Mouse (Mus musculus) limb, embryonic 12.5 days (tissue): Measurements from ENCODE around the gene Fhad1. TPM values are rescaled to one million over a fixed set of nuclear protein-coding genes. Genes with fewer than 3 reads are reported as not detected.

Source experiments
- ATAC-seq: fragments of 200-750 bp; cut with Nextera tagmentation; 2 replicates; pipeline ENCODE4 v1.8.0; 2017; ENCODE audit warnings: low read depth, moderate TSS enrichment; ENCODE audit not compliant: insufficient number of reproducible peaks, insufficient read depth, low FRiP score, low TSS enrichment
- H3K27ac ChIP-seq: fragments of 300-500 bp; sonication (generic); 2 replicates; pipeline ENCODE4 v1.5.1; 2016; ENCODE audit warnings: mild to moderate bottlenecking, moderate library complexity
- H3K27me3 ChIP-seq: fragments of 300-500 bp; sonication (generic); 2 replicates; pipeline ENCODE4 v1.6.1; 2016; ENCODE audit warnings: mild to moderate bottlenecking, moderate library complexity
- H3K36me3 ChIP-seq: fragments of 300-500 bp; sonication (generic); 2 replicates; pipeline ENCODE4 v1.6.1; 2016; ENCODE audit warnings: mild to moderate bottlenecking, moderate library complexity
- H3K4me1 ChIP-seq: fragments of 300-500 bp; sonication (generic); replicated peaks from 2 replicates; pipeline ENCODE4 v1.6.1; 2016
- H3K4me2 ChIP-seq: fragments of 300-500 bp; sonication (generic); 2 replicates; pipeline ENCODE4 v1.6.1; 2016; ENCODE audit warnings: mild to moderate bottlenecking, moderate library complexity
- H3K4me3 ChIP-seq: fragments of 300-500 bp; sonication (generic); replicated peaks from 2 replicates; pipeline ENCODE4 v1.5.1; 2016; ENCODE audit warnings: mild to moderate bottlenecking
- H3K9ac ChIP-seq: fragments of 300-500 bp; sonication (generic); replicated peaks from 2 replicates; pipeline ENCODE4 v1.6.1; 2016; ENCODE audit warnings: mild to moderate bottlenecking, moderate library complexity
- H3K9me3 ChIP-seq: fragments of 300-500 bp; sonication (generic); 2 replicates; pipeline ENCODE4 v1.6.1; 2016; ENCODE audit warnings: mild to moderate bottlenecking, moderate library complexity
- WGBS: fragments of 180-500 bp; shearing (Covaris S2); methylation state at CpG from one replicate; pipeline ENCODE4 v1.1.7; 2016; 5-methylcytosine and 5-hydroxymethylcytosine counted together
- polyA plus RNA-seq: library from polyadenylated mRNA; unstranded; fragments of >200 nt; fragmentation: Nextera tagmentation; extraction: Ambion mirVana; gene quantifications from 2 replicates; pipeline ENCODE4 v1.2.1, GENCODE M21; 2016

The Fhad1 gene
- polyA plus RNA-seq, 1 experiment from 2014 or later: 1.4 TPM

DNA sequence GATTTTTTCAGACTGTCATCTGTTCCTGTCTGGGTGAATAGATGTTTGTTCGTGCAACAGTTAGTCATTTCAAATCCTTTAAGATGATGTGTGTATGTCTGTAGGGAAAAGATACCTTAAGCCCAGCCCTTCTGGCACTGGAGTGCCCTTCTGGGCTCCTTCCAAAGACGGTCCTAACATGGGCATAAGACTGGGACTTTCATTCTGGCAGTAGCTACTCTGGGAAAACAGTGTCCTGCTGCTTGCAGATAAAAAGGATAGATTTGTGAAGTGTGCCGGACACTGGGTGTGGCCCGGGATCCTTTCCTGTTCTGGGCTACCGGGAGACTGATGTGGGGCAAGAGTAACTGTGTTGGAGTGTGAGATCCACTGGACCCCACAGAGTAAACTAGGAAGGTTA, 132.9 kb downstream of the Fhad1 start:
- Histone ChIP-seq H3K36me3 (no peaks in the 10 kb centered on the region), H3K27me3 (peaks cover 5% of the 10 kb centered on the region; the same call in 1 of the 2 replicates), H3K4me2 (no peak overlapping the region), H3K27ac (no peak overlapping the region), H3K9me3 (no peaks in the 10 kb centered on the region), H3K4me3 (no peak overlapping the region), H3K9ac (no peak overlapping the region), H3K4me1 (peaks cover 21% of the 10 kb centered on the region)
- 83% methylated on average over 5 of the region's 5 CpGs for WGBS
- ATAC-seq: no peak

DNA sequence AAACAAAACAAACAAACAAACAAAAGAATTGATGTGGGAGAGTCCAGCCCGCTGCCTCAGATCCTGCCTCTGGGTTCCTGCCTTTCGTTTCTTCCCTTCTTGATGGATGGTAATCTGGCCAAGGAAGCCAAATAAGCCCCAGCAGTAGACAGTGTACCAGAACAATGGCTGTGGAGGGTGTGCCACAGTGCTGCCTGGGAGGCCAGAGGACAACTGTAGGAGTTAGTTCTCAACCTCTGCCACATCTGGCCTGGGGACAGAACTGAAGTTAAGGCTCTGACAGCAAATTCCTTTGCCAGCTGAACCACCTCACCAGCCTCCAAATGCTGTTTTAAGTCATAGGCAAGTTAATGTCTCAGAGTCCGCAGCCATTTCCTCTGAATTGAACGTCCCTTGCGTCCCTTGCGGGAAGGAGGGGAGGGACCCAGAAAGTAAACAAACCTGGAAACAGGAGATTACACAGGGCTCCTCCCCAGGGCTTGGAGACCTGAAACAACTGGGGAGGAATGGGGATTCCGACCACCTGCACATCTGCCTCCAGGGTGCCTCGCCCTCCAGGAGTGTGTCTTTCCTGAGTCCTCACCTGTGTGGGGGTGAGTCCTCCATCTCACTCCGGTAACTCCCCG, 133.5 kb downstream of the Fhad1 start:
- no peaks in the 10 kb centered on the region for H3K9me3 ChIP-seq
- no peak overlapping the region for H3K4me3 ChIP-seq
- H3K9ac ChIP-seq: no peak overlapping the region
- no peak overlapping the region for H3K27ac ChIP-seq
- H3K4me2 ChIP-seq: no peak overlapping the region
- H3K4me1 ChIP-seq: peaks cover 17% of the 10 kb centered on the region
- peaks cover 6% of the 10 kb centered on the region; the same call in 1 of the 2 replicates for H3K27me3 ChIP-seq
- ATAC-seq: no peak
- WGBS: 52% methylated on average over 10 of the region's 10 CpGs
- no peaks in the 10 kb centered on the region for H3K36me3 ChIP-seq

DNA sequence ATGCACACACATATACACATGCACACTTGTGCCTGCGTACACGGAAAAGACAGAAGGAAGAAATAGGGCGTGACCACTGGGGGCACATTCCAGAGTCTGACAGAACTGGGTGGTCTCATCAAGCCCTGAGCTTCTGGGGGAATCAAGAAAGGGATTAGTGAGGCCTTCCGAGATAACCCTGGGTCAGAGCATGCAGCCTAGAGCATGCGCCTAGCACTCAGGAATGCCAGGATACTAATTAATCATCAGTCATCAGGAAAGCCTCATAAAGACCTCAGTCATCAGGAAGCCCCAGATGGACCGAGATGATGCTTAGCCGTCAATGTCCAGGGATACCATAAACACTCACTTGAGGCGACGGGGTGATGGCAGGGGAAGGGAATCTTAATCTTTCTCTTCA, 135.0 kb downstream of the Fhad1 start:
- Histone ChIP-seq H3K9ac (no peak overlapping the region), H3K4me1 (peaks cover 15% of the 10 kb centered on the region), H3K36me3 (no peaks in the 10 kb centered on the region), H3K27ac (no peak overlapping the region), H3K27me3 (peaks cover 18% of the 10 kb centered on the region; the same call in 1 of the 2 replicates), H3K4me2 (no peak overlapping the region), H3K9me3 (no peaks in the 10 kb centered on the region), H3K4me3 (no peak overlapping the region)
- 33% methylated on average over 9 of the region's 9 CpGs for WGBS
- ATAC-seq: no peak

DNA sequence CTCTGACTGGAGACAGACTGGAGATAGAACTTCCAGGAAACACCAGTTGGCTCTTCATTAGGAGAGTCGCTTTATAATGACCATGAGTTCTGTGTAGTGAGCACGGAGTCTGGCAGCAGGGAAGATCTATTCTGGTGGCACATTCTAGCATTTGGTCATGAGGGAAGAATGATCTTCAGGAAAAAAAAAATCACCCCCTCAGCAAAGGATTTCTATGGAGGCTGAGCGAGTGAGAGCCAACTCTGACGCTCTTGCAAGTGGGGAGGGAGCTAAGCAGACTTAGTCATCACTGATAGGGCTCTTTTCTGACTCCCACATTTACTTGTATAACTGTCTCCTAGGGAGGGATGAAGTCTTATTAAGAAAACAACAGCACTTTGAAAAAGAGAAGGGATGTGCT, 135.8 kb downstream of the Fhad1 start:
- Histone ChIP-seq H3K36me3 (no peaks in the 10 kb centered on the region), H3K4me1 (peaks cover 20% of the 10 kb centered on the region), H3K27ac (no peak overlapping the region), H3K27me3 (peaks cover 26% of the 10 kb centered on the region), H3K4me2 (no peak overlapping the region), H3K9ac (no peak overlapping the region), H3K9me3 (no peaks in the 10 kb centered on the region), H3K4me3 (no peak overlapping the region)
- 82% methylated on average over 4 of the region's 4 CpGs for WGBS
- ATAC-seq: no peak

DNA sequence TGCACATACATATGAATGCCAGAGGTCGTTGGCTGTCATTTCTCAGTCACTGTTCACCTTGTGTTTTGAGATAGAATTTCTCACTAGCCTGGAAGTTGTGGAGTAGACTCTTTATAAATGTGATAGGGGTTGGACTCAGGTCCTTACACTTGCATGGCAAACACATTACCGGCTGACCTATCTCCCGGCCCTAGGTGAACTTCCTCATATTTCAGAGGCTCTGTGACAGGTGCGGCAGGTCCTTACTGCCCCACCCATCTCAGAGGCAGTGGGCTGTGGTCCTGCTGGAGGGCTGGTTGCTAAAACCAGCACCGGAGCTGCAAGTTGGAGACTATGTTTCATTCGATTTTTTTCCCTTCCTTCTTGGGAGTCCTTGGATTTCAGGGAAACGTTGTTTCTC, 136.3 kb downstream of the Fhad1 start:
- no peaks in the 10 kb centered on the region for H3K36me3 ChIP-seq
- H3K4me3 ChIP-seq: no peak overlapping the region
- peaks cover 31% of the 10 kb centered on the region for H3K27me3 ChIP-seq
- H3K4me1 ChIP-seq: peaks cover 25% of the 10 kb centered on the region
- H3K27ac ChIP-seq: no peak overlapping the region
- no peaks in the 10 kb centered on the region for H3K9me3 ChIP-seq
- H3K9ac ChIP-seq: no peak overlapping the region
- 57% methylated on average over 7 of the region's 7 CpGs for WGBS
- no peak for ATAC-seq
- H3K4me2 ChIP-seq: no peak overlapping the region

DNA sequence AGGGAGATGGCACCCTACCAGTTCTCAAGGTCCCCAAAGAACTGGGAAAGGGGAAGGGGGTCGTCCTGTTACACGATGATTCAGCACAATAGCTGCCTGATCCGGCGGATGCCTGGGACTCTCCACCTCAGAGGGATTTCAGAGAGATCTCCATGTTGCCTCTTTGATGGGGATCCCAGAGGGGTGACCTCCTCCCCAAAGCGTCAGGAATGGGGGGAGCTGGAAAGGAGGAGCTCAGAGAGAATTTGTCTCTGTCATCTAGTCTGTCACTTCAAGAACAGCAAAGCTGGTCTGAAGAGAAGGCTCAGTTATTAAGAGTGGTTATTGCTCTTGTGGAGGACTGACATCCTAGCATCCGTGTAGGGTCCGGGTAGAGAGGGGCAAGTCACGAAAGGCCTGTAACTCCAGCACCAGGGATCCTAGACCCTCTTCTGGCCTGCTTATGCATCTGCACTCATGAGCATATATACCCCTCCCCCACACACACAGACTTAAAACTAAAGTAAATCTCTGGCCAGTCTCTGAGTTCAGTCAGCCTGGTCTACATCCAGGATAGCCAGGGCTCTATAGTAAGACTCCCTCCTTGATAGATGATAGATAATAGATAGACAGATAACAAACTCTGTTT, 139.3 kb downstream of the Fhad1 start:
- 19% methylated on average over 8 of the region's 8 CpGs for WGBS
- H3K36me3 ChIP-seq: no peaks in the 10 kb centered on the region
- peaks cover 38% of the 10 kb centered on the region for H3K27me3 ChIP-seq
- no peak overlapping the region for H3K27ac ChIP-seq
- H3K4me1 ChIP-seq: peaks cover 39% of the 10 kb centered on the region
- H3K4me2 ChIP-seq: peak overlapping the region; percentile 97
- H3K9me3 ChIP-seq: no peaks in the 10 kb centered on the region
- H3K9ac ChIP-seq: peak overlapping the region; percentile 79; the same call in 1 of the 2 replicates
- ATAC-seq: 0 out of 2 replicates have a peak, but pooled peaks have one; percentile 0
- H3K4me3 ChIP-seq: peak overlapping the region; percentile 73

DNA sequence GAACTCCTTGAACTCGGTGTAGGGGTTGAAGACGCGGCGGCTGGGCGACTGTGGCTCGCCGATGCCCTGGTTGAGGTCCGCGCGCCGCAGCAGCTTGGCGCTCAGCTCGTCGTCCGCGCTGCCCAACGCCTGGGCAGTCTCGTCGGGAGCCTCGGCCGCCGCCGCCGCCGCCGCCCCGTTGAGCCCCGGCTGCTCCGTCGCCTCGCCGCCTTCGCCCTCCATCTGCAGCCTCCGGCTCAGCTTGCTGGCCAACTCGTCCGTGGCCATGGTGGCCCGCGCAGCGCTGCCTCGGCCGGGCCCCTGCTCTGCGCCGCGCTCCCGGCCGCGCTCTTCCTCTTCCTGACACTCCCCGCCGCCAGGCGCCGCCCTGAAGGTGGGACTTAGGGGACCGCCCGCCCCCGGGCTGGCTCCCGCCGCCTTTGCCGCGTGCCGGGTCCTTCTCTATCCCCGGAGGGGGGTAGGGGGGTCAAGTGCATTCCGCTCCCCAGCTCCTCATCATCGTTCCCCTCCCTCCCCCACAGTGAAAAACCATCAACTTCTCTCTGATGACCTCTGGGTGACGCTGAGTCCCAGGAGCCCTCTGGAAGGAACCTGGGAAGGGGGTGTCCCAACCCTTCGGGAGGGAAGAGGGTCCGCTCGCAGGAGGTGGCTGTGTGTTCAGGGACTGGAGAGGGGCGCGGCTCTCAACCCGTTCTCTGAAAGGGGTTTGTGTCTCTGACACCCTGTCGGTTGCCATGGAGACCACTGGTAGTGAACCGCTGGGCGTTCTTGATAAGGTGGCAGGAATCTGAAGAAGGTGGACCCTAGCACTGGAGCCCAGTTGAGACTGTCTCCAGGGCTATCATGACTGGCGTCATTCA, 140.1 kb downstream of the Fhad1 start, which contains the start of gene Efhd2:
Efhd2 (minus strand) TSS at position 320 of the 860 bp plus-strand sequence.
- H3K27ac ChIP-seq: no peak within 1 kb of the TSS
- peak; percentile 78 for ATAC-seq
- peak within 1 kb of the TSS; percentile 79 for H3K9ac ChIP-seq
- under 1% methylated on average over 73 of the region's 73 CpGs for WGBS
- H3K36me3 ChIP-seq: no peaks in the 10 kb centered on the region
- peaks cover 36% of the 10 kb centered on the region for H3K4me1 ChIP-seq
- peaks cover 38% of the 10 kb centered on the region for H3K27me3 ChIP-seq
- H3K9me3 ChIP-seq: no peaks in the 10 kb centered on the region
- peak within 1 kb of the TSS; percentile 97 for H3K4me2 ChIP-seq
- H3K4me3 ChIP-seq: peak within 1 kb of the TSS; percentile 73

DNA sequence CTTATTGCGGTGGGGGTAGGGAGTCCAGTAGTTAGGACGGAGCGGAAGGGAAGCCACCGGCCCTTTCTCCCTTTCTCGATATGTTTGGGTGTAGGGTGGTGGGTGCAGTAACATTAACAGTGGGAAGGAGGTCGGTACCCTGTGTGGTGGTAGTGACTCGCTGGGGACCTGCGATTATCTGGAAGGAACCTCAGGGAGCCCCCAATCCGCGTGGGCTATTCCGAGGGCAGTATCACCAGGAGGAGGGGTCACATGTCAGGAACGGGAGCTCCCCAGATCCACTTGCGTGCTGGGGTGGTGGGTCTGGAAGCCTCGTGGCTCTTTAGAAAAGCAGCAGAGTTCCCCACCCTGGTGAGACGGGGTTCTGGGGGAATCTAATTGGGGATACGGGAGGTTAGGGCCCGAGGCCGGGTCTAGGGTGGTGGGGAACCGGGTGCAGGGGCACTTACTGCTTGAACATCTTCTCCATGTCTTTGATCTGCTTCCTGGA, 140.7 kb downstream of the Fhad1 start:
- Histone ChIP-seq H3K4me1 (peaks cover 36% of the 10 kb centered on the region), H3K4me3 (peak overlapping the region; percentile 73), H3K4me2 (peak overlapping the region; percentile 97), H3K36me3 (no peaks in the 10 kb centered on the region), H3K9ac (peak overlapping the region; percentile 79), H3K9me3 (no peaks in the 10 kb centered on the region), H3K27me3 (peaks cover 38% of the 10 kb centered on the region), H3K27ac (no peak overlapping the region)
- 2% methylated on average over 19 of the region's 19 CpGs for WGBS
- ATAC-seq: 0 out of 2 replicates have a peak, but pooled peaks have one; percentile 18

DNA sequence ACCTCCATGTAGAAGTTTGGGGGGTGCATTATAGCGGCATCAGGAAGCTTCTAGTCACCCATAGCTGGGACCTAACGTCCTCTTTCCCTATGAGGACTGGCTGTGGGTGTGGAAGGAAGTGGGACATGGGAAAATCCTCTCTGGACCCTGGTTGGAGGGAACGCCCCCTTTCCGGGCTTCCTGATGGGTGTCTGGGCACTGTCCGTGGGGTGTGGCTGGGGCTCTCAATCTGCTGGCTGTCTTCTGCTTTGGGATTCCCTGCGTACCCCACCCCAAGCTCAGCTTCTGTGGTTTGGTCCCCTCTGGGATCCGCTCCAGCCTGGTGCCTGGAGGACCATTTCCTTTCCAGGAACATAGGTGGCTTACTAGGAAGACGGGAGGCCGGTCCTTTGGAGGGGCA, 141.9 kb downstream of the Fhad1 start:
- H3K4me3 ChIP-seq: no peak overlapping the region
- ATAC-seq: no peak
- H3K27me3 ChIP-seq: peaks cover 38% of the 10 kb centered on the region
- peak overlapping the region; percentile 97; the same call in 1 of the 2 replicates for H3K4me2 ChIP-seq
- no peak overlapping the region for H3K27ac ChIP-seq
- H3K36me3 ChIP-seq: no peaks in the 10 kb centered on the region
- H3K9me3 ChIP-seq: no peaks in the 10 kb centered on the region
- H3K4me1 ChIP-seq: peaks cover 39% of the 10 kb centered on the region
- H3K9ac ChIP-seq: no peak overlapping the region
- WGBS: 84% methylated on average over 9 of the region's 9 CpGs

DNA sequence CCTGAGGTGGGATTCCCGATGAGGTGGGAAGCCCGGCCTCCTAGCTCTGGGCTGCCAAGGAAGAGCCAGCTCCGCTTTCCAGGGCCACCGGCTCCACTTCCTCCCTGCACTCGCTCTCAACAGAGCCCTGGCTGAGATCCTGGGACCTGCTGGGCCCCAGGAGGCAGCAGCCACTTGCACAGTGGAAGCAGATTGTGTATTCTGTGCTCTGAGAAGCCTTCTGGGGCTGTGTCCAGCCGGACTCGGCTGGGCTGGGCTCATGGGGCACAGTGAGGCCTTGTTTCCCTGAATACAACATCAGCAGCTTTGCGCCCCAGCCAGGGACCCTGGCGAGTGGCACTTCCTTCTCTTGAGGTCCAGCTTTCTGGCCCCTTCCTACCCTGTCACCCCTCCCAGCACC, 143.0 kb downstream of the Fhad1 start:
- Histone ChIP-seq H3K4me1 (peaks cover 50% of the 10 kb centered on the region), H3K36me3 (no peaks in the 10 kb centered on the region), H3K4me3 (no peak overlapping the region), H3K27me3 (peaks cover 38% of the 10 kb centered on the region), H3K27ac (no peak overlapping the region; the same call in 1 of the 2 replicates), H3K4me2 (peak overlapping the region; percentile 2; the same call in 1 of the 2 replicates), H3K9ac (no peak overlapping the region; the same call in none of the 2 replicates), H3K9me3 (no peaks in the 10 kb centered on the region)
- no peak for ATAC-seq
- whole genome bisulfite sequencing: 71% methylated on average over 9 of the region's 9 CpGs

DNA sequence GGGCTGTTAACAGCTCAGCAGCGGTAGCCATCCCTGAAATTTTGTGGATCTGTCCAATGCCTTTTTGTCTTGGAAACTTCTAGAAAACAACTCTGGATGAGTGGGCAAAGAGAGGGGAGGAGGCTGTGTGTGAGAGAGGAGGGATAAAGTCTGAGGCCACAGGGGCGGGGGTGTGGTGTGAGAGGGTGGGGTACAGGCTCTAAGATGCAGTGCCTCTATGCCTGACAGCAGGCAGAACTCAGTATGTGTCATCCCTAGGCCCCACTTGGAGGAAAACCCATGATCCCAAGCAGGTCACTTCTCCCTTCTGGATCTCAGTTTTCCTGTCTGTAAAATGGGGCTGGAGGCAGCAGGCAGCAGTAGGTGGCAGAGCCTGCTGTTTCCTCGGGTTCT, 143.6 kb downstream of the Fhad1 start:
- H3K4me1 ChIP-seq: peaks cover 55% of the 10 kb centered on the region

More for the DNA sequence above, 143.6 kb downstream of the Fhad1 start:
- Histone ChIP-seq H3K27me3 (peaks cover 36% of the 10 kb centered on the region), H3K36me3 (no peaks in the 10 kb centered on the region), H3K9ac (no peak overlapping the region), H3K4me3 (no peak overlapping the region), H3K4me2 (no peak overlapping the region), H3K9me3 (no peaks in the 10 kb centered on the region), H3K27ac (no peak overlapping the region)
- 83% methylated on average over 3 of the region's 3 CpGs for WGBS
- ATAC-seq: no peak
